Comparison of ENCODE assay signal across 8 mouse cellular contexts in genomic region chr15:103034043-103034806, GRCm38 (mm10). TPM values are rescaled to one million over a fixed set of nuclear protein-coding genes. Genes with fewer than 3 reads are reported as not detected.
DNase-seq lines count a peak whose midpoint lies in the region; ATAC-seq and TF ChIP-seq lines count a peak whose summit lies in the region.

No protein-coding gene starts in this region.

- H3K9me3 ChIP-seq in E14TG2a.4 (ENCODE audit: low read length): 0 out of 2 replicates have a peak, but pooled peaks cover 9% of the 10 kb centered on the region
- H3K9me3 ChIP-seq in embryonic facial prominence, embryonic 14.5 days (ENCODE audit: control insufficient read depth, low read length): no peaks in the 10 kb centered on the region
- H3K9me3 ChIP-seq in liver, embryonic 13.5 days (replicated peaks): no peaks in the 10 kb centered on the region

- peak; percentile 62; the same call in 1 of the 2 replicates for ATAC-seq in embryonic facial prominence, embryonic 14.5 days (ENCODE audit: low read depth)
- ATAC-seq in liver, embryonic 13.5 days (ENCODE audit: low read depth): no peak

- no peak overlapping the region for H3K9ac ChIP-seq in embryonic facial prominence, embryonic 14.5 days (ENCODE audit: low read depth, low read length)
- no peak overlapping the region for H3K9ac ChIP-seq in liver, embryonic 13.5 days

- peaks cover 25% of the 10 kb centered on the region for H3K4me1 ChIP-seq in E14TG2a.4 (replicated peaks; ENCODE audit: low read depth, low read length)
- H3K4me1 ChIP-seq in embryonic facial prominence, embryonic 14.5 days (ENCODE audit: control insufficient read depth, insufficient read depth, low read length): no peaks in the 10 kb centered on the region
- H3K4me1 ChIP-seq in liver, embryonic 13.5 days (replicated peaks): no peaks in the 10 kb centered on the region

- no peaks in the 10 kb centered on the region for H3K36me3 ChIP-seq in E14TG2a.4 (ENCODE audit: insufficient read depth, low read length)
- H3K36me3 ChIP-seq in embryonic facial prominence, embryonic 14.5 days (ENCODE audit: control insufficient read depth, insufficient read depth, low read length): no peaks in the 10 kb centered on the region
- no peaks in the 10 kb centered on the region for H3K36me3 ChIP-seq in liver, embryonic 13.5 days

- intact Hi-C loops in heart, postnatal 10 days (cut with DNase I): no loop called here

- H3K27me3 ChIP-seq in E14TG2a.4 (ENCODE audit: insufficient read depth, low read length): peaks cover 91% of the 10 kb centered on the region
- H3K27me3 ChIP-seq in embryonic facial prominence, embryonic 14.5 days (replicated peaks; ENCODE audit: control insufficient read depth, insufficient read depth, low read length): peaks cover 99% of the 10 kb centered on the region
- H3K27me3 ChIP-seq in liver, embryonic 13.5 days: peaks cover 99% of the 10 kb centered on the region

- TF ChIP-seq CTCF in E14TG2a.4 (conservative IDR thresholded peaks at IDR 0.05; ENCODE audit: low read length): no peak

- DNase-seq in heart, adult 11 months: peak; percentile 96
- DNase-seq in heart, postnatal 10 days: no peak
- DNase-seq in embryonic facial prominence, embryonic 14.5 days (ENCODE audit: low spot score): no peak
- no peak for DNase-seq in liver, embryonic 13.5 days
- DNase-seq in cerebellum, postnatal 10 days: no peak
- DNase-seq in cerebellum, adult 18-20 months: no peak
- no peak for DNase-seq in layer of hippocampus, postnatal 14 days (ENCODE audit: low spot score in 2 of 2)

- peak overlapping the region; percentile 65 for H3K4me3 ChIP-seq in E14TG2a.4 (replicated peaks; ENCODE audit: low read length)
- peak overlapping the region; percentile 27 for H3K4me3 ChIP-seq in embryonic facial prominence, embryonic 14.5 days (ENCODE audit: low read depth, low read length)
- H3K4me3 ChIP-seq in liver, embryonic 13.5 days (replicated peaks): peak overlapping the region; percentile 37

- 1% methylated on average over 24 of the region's 24 CpGs for WGBS in embryonic facial prominence, embryonic 14.5 days
- WGBS in liver, embryonic 13.5 days (ENCODE audit: insufficient replicate concordance): 2% methylated on average over 24 of the region's 24 CpGs

- peak overlapping the region; percentile 46 for H3K4me2 ChIP-seq in embryonic facial prominence, embryonic 14.5 days (ENCODE audit: low read depth, low read length)
- H3K4me2 ChIP-seq in liver, embryonic 13.5 days: peak overlapping the region; percentile 36

- H3K27ac ChIP-seq in embryonic facial prominence, embryonic 14.5 days (replicated peaks; ENCODE audit: low read depth, low read length): no peak overlapping the region
- no peak overlapping the region for H3K27ac ChIP-seq in liver, embryonic 13.5 days

RNA-seq across cellular contexts. Expression of gene Hoxc4, which starts 15.5 kb away (rescaled TPM):
- under 1 TPM in 1 of 2 experiments, not detected in 1; 0.24 TPM for total RNA-seq in heart, postnatal 10 days (2021)
- polyA plus RNA-seq in embryonic facial prominence, embryonic 14.5 days (2014; fragmentation: Nextera tagmentation; extraction: Ambion mirVana): 2.5 and 4.0 TPM in 2 replicates
- polyA plus RNA-seq in liver, embryonic 13.5 days (2015; fragmentation: Nextera tagmentation; extraction: Ambion mirVana): 0.31 and 0.42 TPM in 2 replicates
- total RNA-seq in layer of hippocampus, postnatal 14 days (2021): not detected

RNA-seq across cellular contexts. Expression of gene Hoxc6, which starts 36.2 kb away (rescaled TPM):
- under 1 TPM in 1 of 2 experiments, not detected in 1; 0.15 TPM for total RNA-seq in heart, postnatal 10 days (2021)
- 0.25 and 0.93 TPM in 2 replicates for polyA plus RNA-seq in embryonic facial prominence, embryonic 14.5 days (2014; fragmentation: Nextera tagmentation; extraction: Ambion mirVana)
- 0.13 and 0.14 TPM in 2 replicates for polyA plus RNA-seq in liver, embryonic 13.5 days (2015; fragmentation: Nextera tagmentation; extraction: Ambion mirVana)
- not detected for total RNA-seq in layer of hippocampus, postnatal 14 days (2021)

RNA-seq across cellular contexts. Expression of gene Hoxc8, which starts 43.8 kb away (rescaled TPM):
- not detected for total RNA-seq in heart, postnatal 10 days (2021)
- 0.14 TPM in 1 of 2 replicates, not detected in the other for polyA plus RNA-seq in embryonic facial prominence, embryonic 14.5 days (2014; fragmentation: Nextera tagmentation; extraction: Ambion mirVana)
- 0.19 and 0.20 TPM in 2 replicates for polyA plus RNA-seq in liver, embryonic 13.5 days (2015; fragmentation: Nextera tagmentation; extraction: Ambion mirVana)
- total RNA-seq in layer of hippocampus, postnatal 14 days (2021): not detected

RNA-seq across cellular contexts. Expression of gene Hoxc9, which starts 58.0 kb away (rescaled TPM):
- total RNA-seq in heart, postnatal 10 days (2021): not detected
- polyA plus RNA-seq in embryonic facial prominence, embryonic 14.5 days (2014; fragmentation: Nextera tagmentation; extraction: Ambion mirVana): not detected in 2 replicates
- polyA plus RNA-seq in liver, embryonic 13.5 days (2015; fragmentation: Nextera tagmentation; extraction: Ambion mirVana): 0.07 TPM in 1 of 2 replicates, not detected in the other
- not detected for total RNA-seq in layer of hippocampus, postnatal 14 days (2021)
